Mouse (Mus musculus) skeletal muscle tissue, postnatal 0 days (tissue): ENCODE results near the gene Tmsb4x. TPM values are rescaled to one million over a fixed set of nuclear protein-coding genes. Genes with fewer than 3 reads are reported as not detected.

Experiments
- polyA plus RNA-seq: library from polyadenylated mRNA; unstranded; fragments of >200 nt; fragmentation: Nextera tagmentation; extraction: Ambion mirVana; gene quantifications from 2 replicates; pipeline ENCODE4 v1.2.1, GENCODE M21; 2015

Gene Tmsb4x
- polyA plus RNA-seq, result 1,537 and 2,077 TPM in 2 replicates

GRCm38 (mm10) chrX:167208978-167209754, at the start of gene Tmsb4x:
TSS of gene Tmsb4x (minus strand) at chrX:167209315.

Other genes starting within 250 kb of the Tmsb4x start
- 0.18 and 0.79 TPM in 2 replicates for gene Tlr8, start 55.0 kb upstream of the Tmsb4x start, polyA plus RNA-seq
- 0.56 and 0.82 TPM in 2 replicates for gene Tlr7, start 121.2 kb upstream of the Tmsb4x start, polyA plus RNA-seq
- 3.1 and 3.5 TPM in 2 replicates for gene Prps2, start 173.4 kb upstream of the Tmsb4x start, polyA plus RNA-seq